Mouse (Mus musculus) urinary bladder, postnatal 0 days (tissue): ENCODE results near the gene Eef1a2. TPM values are rescaled to one million over a fixed set of nuclear protein-coding genes. Genes with fewer than 3 reads are reported as not detected.

Source experiments
- polyA plus RNA-seq: library from polyadenylated mRNA; unstranded; fragments of >200 nt; fragmentation: Nextera tagmentation; extraction: Ambion mirVana; gene quantifications from 2 replicates; pipeline ENCODE4 v1.2.1, GENCODE M21; 2015

Eef1a2 gene
- polyA plus RNA-seq: not detected in 2 replicates

GRCm38 (mm10) chr2:181156248-181157121 is at the start of gene Eef1a2:
Gene Eef1a2, minus strand, starts transcription at chr2:181157014.

GRCm38 (mm10) chr2:181202422-181202821 is 45.6 kb upstream of the Eef1a2 start, which contains the start of gene Ptk6:
Gene Ptk6, minus strand, starts transcription at chr2:181202789.

GRCm38 (mm10) chr2:181187121-181188000 is 30.5 kb upstream of the Eef1a2 start, which contains the start of gene Ppdpf:
Gene Ppdpf, plus strand, starts transcription at chr2:181187247.

GRCm38 (mm10) chr2:181134591-181135445 is 22.0 kb downstream of the Eef1a2 start, which contains the start of gene Kcnq2:
Gene Kcnq2, minus strand, starts transcription at chr2:181135300.

Other genes starting within 250 kb of the Eef1a2 start
- gene Ythdf1, start 236.1 kb downstream of the Eef1a2 start, polyA plus RNA-seq: 36.9 and 37.8 TPM in 2 replicates
- gene Birc7, start 228.0 kb downstream of the Eef1a2 start, polyA plus RNA-seq: 0.14 and 0.18 TPM in 2 replicates
- 72.6 and 80.3 TPM in 2 replicates for gene Nkain4, start 202.3 kb downstream of the Eef1a2 start, polyA plus RNA-seq
- gene Arfgap1, start 189.8 kb downstream of the Eef1a2 start, polyA plus RNA-seq: 64.1 and 68.0 TPM in 2 replicates
- gene Col20a1, start 170.5 kb downstream of the Eef1a2 start, polyA plus RNA-seq: 0.13 and 0.31 TPM in 2 replicates
- 0.05 and 0.06 TPM in 2 replicates for gene Chrna4, start 113.5 kb downstream of the Eef1a2 start, polyA plus RNA-seq
- gene Kcnq2, start 21.7 kb downstream of the Eef1a2 start, polyA plus RNA-seq: not detected in 2 replicates
- 150 and 173 TPM in 2 replicates for gene Ppdpf, start 30.2 kb upstream of the Eef1a2 start, polyA plus RNA-seq
- gene Ptk6, start 45.8 kb upstream of the Eef1a2 start, polyA plus RNA-seq: not detected in 2 replicates
- 0.07 and 0.10 TPM in 2 replicates for gene Srms, start 56.2 kb upstream of the Eef1a2 start, polyA plus RNA-seq
- gene Fndc11, start 63.0 kb upstream of the Eef1a2 start, polyA plus RNA-seq: 0.13 TPM in 1 of 2 replicates, not detected in the other
- gene Helz2, start 85.0 kb upstream of the Eef1a2 start, polyA plus RNA-seq: 0.99 and 1.0 TPM in 2 replicates
- gene Gmeb2, start 131.0 kb upstream of the Eef1a2 start, polyA plus RNA-seq: 5.9 and 6.1 TPM in 2 replicates
- 0.92 and 1.1 TPM in 2 replicates for gene Stmn3, start 157.5 kb upstream of the Eef1a2 start, polyA plus RNA-seq
- 12.9 and 14.1 TPM in 2 replicates for gene Rtel1, start 162.7 kb upstream of the Eef1a2 start, polyA plus RNA-seq
- gene Zgpat, start 207.9 kb upstream of the Eef1a2 start, polyA plus RNA-seq: 17.2 and 20.0 TPM in 2 replicates
- 34.8 and 36.7 TPM in 2 replicates for gene Arfrp1, start 208.4 kb upstream of the Eef1a2 start, polyA plus RNA-seq
- gene Lime1, start 223.1 kb upstream of the Eef1a2 start, polyA plus RNA-seq: 6.0 and 8.3 TPM in 2 replicates